Mouse (Mus musculus) 3134 (cell line): ENCODE results near the gene Klf12.

Experiments used
- DNase-seq: peaks from one replicate; pipeline ENCODE4 v3.0.0-alpha.2; 2011; ENCODE audit warnings: low spot score; ENCODE audit not compliant: insufficient read length; ENCODE audit errors: extremely low read depth

Klf12 gene

DNA sequence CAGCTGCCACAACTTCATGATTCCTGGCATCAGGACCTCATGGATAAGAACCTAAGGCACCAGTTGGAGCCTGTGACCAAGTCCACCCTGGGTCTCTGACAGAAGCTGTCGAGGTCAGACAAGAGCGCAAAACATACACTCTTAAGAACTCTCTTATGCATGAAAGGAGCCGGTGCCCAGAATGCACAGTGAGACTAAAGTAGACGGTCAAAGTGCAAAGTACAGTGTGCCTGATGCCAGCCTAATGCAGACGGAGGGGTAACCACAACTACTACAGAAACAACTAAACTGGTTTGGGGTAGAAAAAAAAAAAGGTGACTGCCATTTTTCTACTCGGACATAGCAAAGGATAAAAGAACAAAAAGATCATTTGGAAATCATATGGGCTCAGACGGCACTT lies 47.7 kb downstream of the Klf12 start:
- DNase-seq: no peak

DNA sequence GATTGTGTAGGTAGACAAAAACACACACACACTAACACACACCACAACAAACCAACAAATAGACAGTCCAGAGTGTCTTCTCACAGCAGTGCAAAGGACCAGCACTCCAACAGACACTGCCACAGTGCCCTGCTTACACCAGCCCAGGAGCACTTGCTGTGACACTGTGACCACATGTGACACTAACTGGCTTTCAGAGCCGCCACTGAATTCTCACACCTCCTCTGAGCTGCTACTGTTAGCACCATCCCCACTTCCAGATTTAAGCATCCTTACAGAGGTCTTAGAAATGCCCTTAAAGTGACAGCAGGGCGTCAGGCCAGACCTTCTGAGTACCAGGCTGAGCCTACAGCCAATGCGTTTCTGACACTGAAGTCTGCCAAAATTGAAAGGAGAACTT lies 48.7 kb downstream of the Klf12 start:
- DNase-seq: no peak

DNA sequence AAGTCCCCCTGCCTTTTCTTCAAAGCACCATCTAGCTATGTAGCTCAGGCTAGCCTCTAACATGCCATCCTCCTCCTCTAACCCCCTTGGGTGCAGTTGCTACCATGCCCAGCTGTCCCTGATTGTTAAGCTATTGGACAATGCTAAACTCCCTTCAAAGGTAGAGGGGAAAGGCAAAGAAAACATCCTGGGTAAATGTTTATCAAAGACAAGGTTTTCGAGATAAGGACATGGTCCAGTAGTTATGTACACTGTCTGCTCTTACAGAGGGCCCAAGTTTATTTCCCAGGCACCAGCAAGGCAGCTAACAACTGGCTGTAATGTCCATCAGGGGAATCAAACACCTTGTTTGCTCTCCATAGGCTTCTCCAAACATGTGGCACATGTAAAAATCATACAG lies 53.1 kb downstream of the Klf12 start:
- no peak for DNase-seq

DNA sequence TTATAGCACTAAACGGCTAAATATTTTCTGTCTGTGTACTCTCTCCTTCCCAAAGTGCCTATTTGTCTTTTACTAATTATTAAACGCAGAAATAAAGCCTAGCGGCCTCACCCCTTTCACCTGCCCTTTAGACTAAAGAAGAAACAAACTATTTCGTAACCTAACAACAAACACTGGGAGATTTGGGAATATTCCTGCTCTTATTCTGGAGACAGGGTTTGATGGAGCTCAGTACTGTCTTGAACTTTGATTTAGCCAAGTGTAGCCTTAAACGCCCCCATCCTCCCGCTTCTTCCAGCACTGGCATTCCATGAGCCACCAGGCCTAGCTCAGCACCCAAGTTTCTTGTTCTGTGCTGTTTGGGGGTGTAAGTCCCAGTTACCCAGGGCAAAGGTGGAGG lies 56.4 kb downstream of the Klf12 start:
- DNase-seq: no peak

DNA sequence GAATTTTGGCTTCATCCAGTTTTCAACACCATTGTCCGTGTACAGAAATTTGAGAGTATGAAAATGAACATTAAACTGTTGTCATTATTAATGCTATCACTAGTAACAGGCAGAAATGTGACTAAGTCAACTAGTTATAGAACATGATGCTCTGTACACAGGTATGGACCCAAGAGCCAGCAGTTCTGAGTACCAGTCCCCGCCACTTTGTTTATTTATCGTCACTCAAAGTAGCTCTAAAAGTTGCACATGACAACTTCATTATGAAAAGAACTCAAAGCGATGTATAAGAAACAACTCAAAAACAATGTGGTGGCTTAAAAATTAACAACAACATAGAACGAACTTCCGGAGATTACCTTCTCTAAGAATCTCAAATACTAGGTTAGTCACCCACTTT lies 56.8 kb downstream of the Klf12 start:
- no peak for DNase-seq

DNA sequence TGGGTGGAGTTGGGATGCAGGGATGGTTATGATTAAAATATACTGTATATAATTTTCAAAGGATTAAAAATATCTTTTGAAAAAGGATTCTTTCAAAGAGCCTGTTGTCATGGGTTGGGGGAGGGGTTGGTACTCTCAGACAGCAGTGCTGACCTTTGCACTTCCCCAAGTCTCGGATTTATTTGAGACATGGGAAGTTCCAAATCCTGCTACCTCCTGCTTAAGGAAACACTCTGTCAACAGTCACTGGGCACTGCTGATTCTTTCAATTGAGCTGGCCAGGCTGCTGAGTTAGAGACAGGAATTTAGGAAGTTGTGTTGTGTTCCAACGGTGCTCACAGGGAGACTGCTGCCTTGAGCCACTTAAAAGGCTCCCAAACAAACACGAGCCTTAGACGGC lies 60.3 kb downstream of the Klf12 start:
- no peak for DNase-seq

DNA sequence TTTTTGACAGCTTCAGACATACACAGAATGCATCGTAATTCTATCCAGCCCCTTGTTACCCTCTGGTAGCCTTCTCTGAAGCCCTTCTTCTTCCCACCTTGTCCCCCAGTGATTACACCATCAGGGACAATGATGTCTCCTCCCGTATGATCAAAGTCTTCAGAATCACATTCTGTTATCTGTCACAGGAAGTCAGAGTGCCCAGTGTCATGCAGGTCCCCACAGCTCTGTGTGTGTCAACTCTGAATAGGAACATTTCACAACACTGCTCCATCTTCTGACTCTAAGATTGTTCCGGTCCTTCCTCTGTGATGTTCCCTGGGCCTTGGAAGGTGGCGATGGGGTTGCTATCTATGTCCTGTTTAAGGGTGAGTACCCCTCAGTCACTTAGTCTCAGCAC lies 62.2 kb downstream of the Klf12 start:
- no peak for DNase-seq

DNA sequence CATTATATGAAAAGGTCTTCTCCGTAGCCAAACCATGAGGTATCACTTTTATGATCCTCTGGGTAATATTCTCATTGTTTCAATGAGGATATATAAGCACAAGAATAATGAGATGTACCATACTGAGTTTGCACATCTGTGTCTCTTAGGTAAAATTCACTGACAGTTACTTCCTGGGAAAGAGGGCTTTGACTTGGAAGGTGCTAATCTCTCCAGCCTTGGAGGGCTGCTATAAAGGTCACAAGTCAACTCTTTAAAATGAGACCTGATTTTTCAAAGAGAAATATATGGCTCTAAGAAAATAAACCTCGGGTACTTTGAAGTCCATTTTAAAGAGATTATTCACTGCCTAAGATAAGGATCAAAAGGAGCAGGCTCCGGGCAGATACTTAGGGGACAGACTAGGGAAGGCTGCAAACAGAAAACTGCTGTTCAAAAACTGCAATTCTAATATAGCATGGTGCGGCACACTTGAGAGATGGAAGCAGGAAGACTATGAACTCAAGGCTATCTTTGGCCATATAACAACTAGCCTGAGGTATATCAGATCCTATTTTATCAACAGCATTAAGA lies 69.2 kb downstream of the Klf12 start:
- DNase-seq: no peak

DNA sequence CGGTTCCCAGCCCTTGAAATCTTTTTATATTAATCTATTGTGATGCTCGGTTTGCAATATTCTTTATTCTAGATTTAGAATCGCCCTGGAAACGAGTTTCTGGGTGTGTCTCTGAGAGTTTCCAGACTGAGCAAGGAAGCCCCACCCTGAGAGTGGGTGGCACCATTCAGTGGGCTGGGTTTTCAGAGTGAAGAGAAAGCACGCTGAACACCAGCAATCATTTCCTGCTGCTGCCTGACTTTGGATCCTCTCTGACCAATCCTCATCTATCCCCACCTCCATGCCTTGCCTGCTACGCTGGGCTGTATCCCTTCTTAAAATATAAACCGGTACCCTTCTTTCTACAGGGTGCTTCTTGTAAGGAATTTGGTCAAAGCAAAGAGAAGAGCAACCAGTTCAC lies 71.4 kb downstream of the Klf12 start:
- no peak for DNase-seq

DNA sequence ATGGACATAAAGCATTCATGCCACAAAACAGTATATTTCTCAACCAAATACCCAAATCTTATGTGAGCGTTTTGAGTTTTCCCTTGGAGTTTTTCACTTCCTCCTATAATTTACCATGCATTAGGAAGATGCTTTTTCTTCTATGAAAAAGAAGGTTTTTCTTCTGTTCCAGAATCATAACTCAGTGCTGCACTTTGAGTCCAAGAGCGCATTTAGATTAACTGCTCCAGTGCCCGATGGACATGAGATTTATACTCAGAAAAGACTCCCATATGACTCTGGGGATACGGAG lies 72.7 kb downstream of the Klf12 start:
- no peak for DNase-seq

DNA sequence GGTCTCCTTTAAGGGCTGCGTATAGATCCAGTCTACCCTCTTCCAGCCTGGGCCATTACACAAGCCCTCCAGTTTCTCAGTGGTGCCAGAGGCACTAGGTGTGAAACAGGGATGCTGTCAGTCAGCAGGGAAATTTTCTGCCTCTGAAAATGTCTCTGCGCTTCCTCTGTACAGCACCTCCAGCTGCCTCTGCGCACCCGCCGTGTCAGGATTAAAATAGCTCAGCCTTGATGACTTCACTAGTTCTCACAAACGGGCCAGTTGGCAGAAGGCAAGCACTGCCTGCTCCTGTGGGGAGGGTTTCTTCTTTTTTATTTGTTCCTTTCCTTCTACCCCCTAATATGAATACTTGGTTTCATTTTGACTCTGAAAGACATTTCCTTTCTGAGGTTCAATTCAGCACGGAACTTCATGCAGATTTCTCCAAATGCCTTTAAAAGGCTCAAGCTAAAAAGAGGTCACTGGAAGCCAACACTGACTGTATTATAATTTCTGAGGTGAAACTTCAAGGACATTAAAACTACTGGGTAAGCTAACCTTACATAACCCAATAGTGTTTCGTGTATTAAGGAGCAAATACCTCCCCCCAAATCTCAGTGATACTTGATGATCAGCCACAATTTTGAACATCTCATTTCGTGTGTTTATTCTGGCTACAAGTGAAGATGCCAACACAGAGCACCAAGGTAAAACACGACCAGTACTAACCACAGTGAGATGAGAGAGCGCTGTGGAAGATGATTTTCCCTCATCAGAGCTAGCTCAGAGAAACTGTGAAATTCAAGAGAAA lies 73.2 kb downstream of the Klf12 start:
- no peak for DNase-seq

DNA sequence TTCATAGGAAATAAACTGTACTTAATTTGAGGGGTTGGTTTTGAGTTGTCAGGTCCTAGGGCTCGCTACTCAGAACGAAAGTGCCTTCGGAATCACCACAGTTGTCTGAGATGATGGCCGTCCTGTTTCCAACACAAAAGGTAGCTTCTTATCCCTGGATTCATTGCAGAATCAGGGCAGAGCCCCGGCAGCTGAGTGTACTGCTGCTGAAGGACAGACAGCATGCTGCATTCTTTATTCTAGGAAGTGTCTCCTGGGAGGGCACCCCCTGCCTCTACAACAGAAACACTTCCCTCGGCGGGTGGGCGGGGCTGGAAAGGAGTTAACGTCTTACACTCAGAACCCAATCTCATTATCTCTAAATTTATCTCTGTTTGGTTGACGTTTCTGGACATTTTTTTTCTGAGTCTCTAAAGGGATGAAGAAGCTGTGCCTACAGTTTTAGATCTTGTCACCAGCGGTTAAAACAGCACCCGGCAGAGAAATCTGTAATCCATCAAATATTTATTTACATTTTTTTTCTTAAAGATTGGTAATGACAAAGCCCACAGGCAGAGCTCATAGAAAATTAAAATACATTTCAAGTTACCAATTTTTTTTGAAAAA lies 74.6 kb downstream of the Klf12 start:
- no peak for DNase-seq

DNA sequence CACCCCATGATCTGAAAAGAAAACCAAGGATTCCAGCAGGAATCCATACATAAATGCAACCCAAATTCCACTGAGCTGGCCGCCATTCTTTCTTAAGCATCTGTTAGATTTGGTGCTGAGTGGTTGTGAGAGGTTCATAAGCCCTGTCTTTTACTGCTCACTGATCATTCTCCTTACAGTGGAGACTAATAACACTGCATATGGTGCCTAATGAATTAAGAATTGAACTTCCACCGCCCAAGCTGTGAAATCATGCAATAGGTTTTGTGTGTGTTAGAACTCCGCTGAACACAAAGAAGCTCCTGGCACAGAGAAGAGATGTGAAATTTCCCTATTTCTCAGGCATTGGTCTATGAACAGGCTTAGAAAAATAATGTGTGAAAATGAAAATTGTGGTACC lies 77.4 kb downstream of the Klf12 start:
- no peak for DNase-seq

DNA sequence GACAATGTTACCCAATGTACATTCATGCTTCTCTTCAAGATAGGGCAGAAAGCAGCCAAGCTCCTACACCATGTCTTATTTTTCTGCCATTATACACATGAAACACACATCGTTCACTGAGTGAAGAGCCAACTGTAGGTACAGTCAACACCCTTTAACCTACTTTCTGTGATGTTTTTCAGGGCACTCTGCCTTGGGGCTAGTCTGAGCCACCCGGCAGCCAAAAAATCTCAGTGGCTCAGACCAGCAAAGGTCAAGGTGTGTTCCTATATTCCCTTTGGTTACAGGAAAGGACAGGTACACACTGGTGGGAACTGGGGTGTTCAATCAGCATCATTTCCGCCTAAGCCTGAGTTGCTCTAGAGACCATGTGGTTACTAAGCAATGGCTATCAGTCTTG lies 78.3 kb downstream of the Klf12 start:
- DNase-seq: no peak

DNA sequence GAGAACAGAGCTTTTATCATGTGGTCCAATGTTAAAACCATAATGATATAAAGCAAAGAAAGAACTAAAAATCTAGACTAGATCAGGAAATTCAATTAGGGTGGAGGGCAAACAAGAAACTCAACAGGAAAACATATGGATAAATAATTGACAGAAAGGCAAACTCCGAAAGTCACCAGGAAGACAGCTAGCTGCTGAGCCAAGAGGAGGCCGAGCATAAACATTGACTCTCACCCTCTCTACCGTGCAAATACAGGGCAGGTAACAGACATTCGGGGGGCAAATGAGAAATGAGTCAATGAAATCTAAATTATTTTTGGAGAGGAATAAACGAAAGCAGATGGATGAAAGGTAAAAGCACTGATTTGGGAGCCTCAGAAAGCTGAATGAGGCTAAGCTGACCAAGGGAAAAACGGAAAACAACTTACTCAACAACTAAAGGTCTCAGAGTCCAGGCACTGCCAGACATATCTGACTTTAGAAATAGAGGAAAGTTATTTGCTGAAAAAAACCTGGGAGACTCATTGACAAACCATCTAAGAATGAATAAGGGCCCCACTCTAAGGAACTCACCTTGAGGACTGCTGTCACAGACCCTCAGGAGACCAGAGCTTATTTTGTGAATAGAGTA lies 84.3 kb downstream of the Klf12 start:
- DNase-seq: no peak

DNA sequence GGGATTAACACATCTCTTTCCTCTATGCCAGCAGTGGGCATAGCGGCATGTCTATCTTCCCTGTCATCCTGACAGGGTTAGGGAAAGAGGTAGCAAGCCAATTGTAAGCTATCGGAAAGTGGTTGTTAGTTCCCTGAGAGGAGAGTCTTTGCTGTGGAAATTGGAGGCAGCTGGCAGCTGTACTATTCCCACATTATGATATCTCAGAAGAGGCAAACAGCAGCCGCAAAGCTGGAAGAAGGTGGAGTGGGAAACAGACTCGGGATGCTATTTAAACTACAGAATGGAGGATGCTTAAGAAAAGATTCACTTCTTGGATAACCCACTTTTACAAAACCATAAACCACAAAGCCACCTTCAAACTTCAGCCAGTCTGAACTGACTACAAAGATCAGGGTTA lies 85.8 kb downstream of the Klf12 start:
- DNase-seq: no peak

DNA sequence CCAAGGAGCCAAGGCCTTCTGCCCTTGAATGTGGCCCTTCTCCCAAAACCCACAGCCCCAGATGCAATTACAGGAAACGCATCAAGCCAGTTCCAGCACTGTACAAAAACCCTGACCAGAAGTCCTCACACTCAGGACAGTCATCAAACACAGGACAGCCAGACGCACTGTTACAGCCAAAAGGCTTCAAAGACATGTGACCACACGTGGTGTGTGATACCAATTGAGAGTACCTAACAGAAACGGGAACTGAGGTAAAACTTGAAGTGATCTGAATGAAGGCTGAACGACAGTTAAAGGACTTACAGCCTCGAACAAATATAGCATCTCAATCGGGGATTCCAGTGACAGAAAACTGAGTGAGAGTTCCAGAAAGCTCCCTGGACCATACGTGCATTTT lies 87.3 kb downstream of the Klf12 start:
- no peak for DNase-seq

DNA sequence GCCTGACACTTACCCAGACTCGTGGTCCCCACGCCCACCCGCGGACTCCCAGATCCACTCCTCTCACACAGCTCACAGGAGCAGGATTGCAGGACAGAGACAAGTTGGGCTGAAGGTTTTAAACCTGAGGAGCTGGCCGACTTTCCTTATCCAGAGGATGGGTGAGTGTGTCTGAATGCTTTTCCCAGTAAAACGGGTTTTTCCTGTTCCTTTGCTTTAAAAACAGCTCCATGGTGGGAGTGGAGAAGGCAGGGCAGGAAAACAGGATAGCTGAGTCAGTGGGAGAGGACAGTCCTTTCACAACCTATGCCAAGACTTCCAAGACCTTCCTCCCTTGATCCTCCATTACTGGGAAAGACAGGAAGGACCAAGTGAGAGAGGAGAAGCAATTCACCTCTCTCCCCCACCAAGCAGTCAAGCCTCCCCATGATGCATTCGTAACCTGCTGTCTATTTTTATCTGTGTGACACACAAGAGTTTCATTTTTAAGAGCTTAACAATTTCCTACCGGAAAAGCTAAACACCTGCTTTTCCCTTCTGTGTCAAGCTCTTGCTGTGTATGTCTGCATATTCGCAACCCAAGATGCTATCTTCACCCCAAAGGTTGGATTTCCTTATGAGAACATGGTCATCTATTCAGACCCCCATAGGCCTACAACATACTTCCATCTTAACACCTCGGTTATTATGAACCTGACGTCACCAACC lies 94.8 kb downstream of the Klf12 start:
- DNase-seq: no peak

DNA sequence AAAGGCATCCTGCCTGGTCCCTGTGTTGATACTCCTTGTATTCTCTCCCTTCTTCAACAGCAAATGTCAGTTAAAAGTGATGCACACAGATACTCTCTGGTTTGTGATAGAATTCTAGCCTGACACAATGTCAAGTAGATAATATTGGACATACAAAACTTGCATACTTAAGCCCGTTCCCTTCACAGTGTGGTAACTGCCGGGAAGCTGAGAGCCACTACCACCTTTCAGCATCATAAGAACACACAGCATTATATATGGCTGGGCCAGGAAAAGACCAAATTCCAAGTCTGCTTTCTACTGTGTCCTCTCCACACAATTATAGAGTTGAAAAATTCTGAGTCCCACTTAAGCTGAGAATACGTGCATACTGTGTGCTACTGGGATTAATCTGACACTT lies 97.1 kb downstream of the Klf12 start:
- DNase-seq: no peak

DNA sequence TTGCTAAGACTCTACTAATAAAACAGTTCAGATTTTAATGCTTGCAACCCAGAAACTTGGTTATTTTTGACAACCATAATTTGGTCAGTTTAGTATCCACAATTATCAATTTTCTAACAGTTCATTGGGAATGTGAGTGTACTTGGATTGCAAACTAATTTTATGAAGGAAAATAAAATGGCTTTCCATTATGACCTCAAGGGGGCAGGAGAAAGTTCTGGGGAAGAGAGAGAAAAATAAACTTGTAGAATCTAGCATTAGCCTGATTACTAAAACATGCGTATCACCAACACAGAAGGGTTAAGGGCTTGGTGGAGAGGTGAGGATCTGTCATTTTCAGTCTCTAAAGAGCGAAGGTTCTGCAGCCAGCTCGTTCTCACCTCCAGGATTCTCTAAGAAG lies 106.7 kb downstream of the Klf12 start:
- DNase-seq: no peak

DNA sequence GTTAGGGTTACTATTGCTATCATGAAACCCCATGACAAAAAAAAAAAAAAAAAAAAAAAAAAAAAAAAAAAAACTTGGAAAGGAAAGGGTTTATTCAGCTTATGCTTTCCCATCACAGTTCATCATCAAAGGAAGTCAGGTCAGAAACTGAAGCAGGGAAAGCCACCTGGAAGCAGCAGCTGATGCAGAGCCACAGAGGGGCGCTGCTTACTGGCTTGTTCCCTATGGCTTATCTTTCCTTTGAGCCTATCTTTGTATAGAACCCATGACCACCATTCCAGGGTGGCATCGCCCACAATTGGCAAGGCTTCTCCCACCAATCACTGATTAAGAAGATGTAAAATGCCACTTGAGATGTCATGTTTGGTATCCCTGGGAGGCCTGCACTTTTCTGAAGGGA lies 119.4 kb downstream of the Klf12 start:
- DNase-seq: no peak

DNA sequence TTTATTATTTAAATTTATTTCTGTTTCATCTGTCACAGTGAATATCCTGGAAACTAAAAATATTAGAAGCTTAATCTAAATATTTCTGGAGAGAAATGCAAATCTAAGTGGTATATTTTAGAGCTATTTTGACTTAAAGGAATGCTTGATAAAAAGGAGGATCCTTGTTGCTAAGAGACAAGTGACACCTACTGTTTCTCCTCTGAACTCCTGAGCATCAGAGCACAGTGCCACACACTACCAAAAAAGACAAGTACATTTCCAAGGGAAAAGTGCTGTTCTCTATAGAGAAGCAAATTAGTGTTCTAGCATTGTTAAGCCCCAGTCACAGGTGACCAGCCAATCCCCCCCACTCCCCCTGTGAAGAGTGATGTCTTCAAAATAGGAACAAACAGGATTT lies 127.8 kb downstream of the Klf12 start:
- DNase-seq: no peak
